Mouse (Mus musculus): ENCODE data around the gene Swi5.

Gene Swi5

DNA sequence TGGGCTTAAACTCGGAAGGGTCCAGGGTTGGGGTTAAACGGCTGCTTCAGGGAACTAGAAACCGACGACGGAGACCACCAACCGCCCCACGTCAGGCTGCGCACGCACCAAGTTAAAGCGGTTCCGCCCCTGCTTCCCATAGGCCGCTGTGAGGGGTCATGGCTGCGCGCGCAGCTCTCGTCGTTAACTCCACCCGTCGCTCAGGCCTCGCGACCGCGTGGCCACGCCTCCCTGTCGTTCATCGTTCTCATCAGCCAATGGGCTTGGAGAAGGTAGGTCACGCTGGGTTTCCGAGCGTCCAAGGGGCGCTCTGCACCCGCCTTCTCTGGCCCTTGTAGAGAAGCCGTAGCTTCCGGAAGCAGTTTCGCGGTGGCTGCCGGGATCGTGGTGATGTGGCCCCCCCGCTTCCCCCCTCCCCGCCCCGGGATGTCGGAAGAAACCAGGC, at the start of gene Swi5:
Gene Swi5, minus strand, starts transcription at position 153 of the 445 bp plus-strand sequence.
- DNase-seq (ENCODE audit: low read depth) = peak; percentile 100

DNA sequence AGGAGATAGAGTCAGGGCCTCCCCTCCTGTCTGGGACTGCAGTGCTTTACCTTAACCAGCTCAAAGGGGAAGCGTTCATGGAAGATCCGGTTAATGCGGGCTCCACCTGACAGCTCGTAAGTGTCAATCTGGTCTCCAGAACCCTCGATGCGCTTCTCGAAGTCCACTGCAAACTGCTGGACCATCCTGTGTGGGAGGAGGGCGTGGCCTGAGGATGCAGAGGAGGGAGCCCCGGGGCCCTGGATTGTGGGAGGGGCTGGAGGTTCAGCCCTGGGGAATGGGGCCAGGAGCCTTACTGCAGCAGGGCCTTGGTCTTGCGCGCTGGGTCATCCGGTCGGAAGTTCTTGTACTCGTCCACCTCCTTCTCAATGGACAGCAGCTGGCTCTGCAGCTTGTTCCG, 48.0 kb upstream of the Swi5 start:
- no peak for DNase-seq (ENCODE audit: low read depth)

DNA sequence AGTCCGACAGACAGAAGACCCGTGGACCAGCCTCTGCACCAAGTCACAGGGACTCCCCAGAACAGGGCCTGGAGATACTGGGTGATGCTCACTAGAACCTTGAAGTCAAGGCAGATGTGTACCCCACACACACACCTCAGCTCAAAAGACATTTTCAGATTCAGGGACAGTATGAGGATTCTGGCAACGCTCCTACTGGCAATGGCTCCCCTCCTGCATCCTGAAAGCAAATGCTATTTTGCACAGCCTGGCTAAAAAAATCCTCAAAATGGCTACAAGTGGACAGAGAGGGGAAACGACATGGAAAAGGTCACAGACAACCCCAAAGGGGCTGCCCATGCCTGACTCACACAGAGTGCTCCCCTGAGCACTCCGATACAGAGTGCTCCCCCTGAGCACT, 44.3 kb upstream of the Swi5 start:
- no peak for DNase-seq (ENCODE audit: low read depth)

DNA sequence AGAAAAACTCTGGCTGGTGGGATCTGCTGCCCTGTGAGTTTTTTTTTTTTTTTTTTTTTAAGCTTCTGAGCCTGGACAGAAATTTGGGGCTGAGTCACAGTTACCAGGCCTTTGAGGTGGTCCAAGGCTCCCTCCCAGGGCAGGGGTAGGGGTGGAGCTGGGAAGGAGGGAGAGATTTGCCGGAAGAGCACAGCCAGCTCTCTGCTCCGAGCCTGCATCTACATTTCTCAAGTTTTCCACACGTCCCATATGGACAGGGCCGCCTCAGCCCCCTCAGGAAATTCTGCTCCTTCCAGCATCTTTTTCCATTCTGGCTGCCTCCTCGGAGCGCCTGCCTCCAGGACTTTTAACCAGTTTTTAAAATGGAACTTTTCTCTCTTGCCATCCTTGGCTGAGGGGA, 41.7 kb upstream of the Swi5 start:
- no peak for DNase-seq (ENCODE audit: low read depth)

DNA sequence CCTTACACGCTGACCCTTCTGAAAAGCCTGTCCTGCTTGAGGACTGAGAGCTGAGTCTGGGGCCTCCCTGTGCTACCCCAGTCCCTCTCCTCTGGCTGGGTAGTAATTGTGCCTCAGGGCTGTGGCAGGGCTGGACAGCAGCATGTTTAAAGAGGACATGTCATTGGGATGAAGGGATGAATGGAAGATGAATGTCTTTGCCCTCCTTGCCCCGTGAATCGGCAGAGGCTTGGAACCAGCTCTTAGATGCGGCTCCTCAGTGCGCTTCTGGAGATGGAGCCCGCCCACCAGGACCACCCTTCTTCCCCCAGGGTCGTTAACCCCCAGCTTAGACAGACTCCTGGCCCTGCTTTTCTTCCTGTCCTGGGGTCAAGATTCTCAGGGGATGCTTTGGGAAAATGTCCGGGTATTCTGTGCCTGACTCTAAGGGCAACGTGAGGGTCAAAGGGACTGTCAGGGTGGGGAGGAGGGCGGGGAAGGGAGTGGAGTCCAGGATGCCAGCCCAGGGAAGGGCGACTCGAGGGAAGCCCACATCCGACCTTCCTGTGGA, 41.1 kb upstream of the Swi5 start:
- DNase-seq (ENCODE audit: low read depth) = no peak

DNA sequence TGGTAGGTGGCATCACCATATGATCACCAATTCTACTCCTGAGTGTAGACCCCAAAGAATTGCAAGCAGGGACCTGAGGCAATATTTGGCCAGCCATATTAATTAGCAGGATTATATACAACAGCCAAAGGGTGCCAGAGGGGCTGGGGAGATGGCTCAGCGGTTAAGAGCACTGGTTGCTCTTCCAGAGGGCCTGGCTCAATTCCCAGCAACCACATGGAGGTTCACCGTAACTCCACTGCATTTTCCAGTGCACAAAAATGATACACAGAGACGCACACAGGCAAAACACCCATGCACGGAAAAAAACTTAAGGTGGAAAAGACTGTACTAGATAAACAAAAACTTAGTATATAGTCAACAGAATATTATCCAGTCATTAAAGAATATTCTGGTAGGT, 39.3 kb upstream of the Swi5 start:
- DNase-seq (ENCODE audit: low read depth) = no peak

DNA sequence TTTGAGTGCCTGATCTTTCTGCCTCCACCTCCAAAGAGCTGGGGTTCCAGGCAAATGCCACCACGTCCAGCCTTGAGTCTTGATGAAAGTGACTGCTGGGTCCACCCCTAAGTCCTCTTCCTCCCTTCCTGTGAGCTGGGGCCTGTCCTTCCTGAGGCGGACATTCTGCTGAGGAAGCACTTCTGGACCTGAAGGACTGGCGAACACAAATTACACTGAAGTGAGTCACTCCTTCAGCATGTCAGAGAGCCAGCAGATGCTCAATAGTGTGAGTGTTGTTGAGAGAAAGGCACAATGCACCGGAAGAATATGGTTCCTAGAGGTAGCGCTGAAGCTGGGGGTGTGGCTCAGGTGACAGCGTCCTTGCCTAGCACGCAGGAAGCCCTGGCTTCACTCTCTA, 37.5 kb upstream of the Swi5 start:
- no peak for DNase-seq (ENCODE audit: low read depth)

DNA sequence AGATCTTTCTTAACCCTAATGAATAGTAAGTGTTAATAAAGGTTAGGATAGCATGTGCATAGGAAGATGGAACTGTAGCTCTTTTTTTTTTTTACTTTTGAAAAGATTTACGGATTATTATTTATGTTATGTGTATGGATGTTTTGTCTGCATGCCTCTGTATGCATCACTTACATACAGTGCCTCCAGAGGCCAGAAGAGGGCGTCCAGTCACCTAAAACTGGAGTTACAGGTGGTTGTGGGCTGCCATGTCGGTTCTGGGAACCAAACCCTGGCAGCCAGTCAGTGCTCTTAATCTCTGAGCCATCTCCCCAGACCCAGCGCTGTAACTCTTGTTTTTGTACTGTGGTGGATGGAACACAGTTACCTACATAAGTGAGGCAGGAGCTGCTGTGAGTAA, 36.4 kb upstream of the Swi5 start:
- no peak for DNase-seq (ENCODE audit: low read depth)

DNA sequence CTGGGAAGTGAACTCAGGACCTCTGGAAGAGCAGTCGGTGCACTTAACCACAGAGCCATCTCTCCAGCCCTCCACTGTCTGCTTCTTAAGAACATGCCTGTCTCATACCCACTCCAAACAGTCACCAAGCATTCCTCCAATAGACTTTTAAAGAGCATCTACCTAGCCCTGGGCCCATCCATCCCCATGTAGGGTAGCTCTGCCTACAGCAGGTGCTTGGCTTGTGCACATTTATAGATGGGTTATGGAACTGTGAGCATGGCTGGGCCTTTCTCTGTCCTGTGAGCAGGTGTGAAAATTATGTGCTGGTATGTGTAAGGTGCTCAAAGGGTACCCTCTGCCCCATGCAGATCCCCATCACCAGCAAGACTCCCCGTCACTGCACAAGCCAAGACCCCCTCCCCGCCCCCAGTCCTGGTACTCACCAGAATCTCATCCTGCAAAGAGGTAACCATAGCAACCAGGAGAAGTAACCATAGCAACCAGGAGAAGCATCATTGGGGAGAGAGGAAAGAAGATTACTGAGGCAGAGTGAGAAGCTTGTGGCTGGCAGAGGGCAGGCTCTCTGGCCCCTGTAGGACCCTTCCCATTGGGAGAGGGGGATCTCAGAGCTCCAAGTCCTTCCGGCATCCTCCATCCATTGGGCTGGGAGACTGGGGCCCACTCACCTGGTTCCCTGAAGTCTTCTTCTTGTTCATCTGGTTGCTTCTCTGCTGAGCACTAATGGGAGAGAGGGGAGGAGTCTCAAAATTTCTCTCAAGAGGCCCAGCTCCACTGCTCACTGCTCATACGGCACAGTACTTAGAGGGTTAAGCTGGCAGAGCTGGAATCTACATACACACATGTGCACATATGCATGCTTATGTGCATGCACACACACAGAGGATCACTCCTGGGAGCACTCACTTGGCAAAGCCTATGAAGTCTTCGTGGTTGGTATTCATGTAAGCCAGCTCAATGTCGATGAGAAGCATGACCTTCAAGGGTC, 35.2 kb upstream of the Swi5 start:
- no peak for DNase-seq (ENCODE audit: low read depth)

DNA sequence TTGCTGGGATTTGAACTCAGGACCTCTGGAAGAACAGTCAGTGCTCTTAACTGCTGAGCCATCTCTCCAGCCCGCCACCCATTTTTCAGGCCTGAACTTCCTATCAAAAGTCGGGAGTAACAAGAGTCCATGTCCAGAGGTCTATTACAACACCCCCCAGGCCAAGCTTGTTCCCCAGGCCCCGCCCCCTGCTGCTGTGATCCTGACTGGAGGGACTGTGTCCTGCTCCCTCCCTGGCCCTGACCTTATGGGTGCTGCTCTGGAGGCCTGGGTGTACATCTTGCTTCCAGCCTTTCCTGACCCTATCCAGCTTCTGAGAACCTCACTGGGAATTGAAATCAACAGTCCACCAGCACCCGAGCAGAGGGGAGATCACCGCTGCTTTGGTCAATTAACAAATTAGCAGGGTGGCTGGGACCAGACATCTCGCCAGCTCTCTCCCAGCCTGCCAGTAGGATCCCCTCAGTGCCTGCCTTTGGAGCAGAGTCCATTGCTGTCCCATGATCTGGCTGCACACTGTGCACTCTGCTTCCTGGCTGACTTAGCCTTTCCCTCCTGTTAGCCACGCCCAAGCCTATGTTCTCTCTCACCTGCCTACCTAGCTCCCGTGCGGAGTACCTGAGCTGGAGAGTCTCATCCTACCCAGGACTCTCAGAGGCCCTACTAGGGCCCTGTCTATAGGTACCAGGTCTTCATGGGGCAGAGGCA, 33.9 kb upstream of the Swi5 start:
- no peak for DNase-seq (ENCODE audit: low read depth)

DNA sequence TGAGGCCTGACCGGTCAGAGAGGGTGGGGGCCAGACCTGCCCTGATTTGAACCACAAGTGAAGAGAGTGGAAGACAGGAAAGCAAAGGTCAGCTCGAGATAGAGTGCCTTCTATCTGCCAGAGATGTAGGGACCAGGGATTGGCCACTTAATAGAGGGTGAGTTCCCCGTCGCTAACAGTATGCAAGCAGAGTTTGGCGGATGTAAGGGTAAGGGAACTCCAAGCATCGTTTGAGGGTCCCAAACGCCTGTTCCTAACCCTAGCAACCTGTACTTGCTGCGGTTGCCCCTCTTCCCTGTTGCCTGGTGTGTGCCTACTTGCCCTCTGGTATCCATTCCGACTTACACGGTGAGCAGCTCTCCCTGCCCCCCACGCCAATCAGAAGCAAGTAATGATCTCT, 32.8 kb upstream of the Swi5 start:
- DNase-seq (ENCODE audit: low read depth) = no peak

DNA sequence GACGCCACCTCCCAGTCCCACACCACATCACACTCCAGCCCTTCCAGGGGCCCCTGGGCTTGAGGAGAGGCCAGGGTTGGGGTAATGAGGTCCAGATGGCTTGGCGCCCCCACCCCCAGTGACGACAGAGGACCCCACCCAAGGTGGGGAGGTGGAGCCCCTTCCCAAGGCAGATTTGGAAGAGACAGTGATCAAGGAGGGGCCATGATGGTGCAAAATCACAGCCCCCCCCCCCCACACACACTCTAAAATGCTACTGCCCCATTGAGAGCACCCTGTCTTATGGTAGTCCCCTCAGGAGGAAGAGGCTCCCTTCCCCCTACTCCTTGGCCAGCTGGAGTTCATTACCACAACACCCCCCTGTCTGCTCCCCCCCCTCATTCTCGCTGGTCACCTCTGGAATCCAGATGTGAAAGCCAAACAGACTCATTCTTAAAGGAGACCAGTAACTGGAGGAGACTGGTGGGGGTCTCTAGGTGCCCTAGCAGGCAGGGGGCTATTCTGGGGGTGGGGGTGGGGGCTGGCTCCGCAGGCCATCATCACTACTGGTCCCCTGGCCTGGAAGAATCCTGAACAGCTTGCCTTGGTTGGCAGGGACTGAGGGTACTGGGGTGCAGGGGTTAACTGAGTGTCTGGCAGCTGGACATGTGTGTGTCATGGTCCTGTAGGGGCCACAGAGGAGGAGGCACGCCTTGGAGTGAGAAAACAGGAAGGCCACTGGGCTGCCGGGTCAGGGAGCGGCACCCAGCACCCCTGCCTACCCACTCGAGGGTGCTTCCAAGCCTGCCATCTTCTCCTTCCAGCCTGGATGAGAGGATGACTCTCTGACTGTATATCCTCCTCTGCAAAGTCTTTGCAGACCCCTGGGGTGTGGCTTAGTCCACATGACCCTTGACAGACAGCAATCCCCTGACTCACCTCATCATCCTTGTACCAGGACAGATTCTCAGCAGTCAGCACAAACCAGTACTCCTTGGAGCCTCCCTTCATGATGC, 32.0 kb upstream of the Swi5 start:
- DNase-seq (ENCODE audit: low read depth) = no peak

DNA sequence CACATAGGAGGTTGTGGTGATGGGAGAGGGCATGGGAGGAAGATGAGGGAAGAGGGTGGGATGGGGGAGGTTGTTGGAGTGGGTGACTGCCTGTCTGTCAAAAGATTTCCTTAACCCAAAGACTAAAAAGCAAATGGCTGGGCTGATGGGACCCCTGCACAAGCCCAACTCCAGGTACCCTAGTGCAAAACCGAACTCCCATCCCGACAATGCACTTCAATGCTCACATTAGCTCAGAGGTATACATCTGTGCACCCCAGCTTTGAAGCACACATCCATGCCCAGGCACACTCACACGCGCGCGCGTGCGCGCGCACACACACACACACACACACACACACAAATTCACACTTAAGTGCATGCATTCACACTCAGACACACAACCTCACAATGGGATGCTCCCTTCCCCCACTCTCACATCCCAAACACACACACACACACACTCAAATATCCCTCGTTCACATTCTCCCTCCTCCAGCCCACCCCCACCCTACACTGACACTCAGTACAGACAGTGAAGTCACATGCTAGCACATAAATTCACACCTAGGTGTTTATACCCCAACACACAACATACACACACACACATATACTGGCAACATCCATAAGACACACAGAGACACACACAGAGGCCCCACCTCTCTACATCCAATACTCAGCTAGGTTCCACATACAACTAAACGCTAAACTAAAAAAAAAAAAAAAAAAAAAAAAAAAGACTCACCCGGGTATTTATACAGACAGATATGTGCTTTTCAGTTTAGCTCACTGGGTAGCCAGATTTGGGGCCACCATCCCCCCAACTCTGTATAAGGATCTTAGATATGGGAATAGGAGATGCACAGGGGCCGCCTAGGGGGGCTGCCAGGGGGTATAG, 31.1 kb upstream of the Swi5 start:
- DNase-seq (ENCODE audit: low read depth) = no peak

DNA sequence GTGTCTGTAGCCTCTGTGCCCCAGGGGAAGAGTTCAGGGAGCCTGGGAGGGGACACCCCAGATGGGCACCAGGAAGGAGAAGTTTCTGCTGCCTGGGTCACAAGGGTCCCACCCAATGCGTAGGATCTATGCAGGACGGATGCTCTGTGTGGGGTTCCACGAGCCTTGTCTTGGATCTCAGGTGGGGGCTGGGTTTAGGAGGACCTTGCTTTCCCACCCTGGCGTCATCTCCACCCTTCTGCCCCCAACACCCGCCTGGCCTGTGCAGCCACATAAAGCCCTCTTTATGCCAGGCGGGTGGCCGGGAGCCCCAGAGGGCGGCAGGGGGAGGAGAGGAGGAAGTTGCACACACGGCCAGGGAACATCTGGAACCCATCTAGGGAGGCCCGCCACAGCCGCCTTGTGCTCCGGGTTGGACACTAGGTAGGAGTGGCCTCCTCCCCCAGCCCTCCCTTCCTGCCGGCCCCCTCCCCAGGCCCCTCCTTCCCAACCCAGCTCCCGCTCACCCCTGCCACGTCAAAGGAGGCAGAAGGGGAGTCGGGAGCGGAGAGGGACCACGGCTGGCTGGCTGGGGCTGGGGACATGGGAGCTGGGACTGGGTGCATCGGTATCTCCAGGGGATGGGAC, 30.0 kb upstream of the Swi5 start:
- DNase-seq (ENCODE audit: low read depth) = no peak

DNA sequence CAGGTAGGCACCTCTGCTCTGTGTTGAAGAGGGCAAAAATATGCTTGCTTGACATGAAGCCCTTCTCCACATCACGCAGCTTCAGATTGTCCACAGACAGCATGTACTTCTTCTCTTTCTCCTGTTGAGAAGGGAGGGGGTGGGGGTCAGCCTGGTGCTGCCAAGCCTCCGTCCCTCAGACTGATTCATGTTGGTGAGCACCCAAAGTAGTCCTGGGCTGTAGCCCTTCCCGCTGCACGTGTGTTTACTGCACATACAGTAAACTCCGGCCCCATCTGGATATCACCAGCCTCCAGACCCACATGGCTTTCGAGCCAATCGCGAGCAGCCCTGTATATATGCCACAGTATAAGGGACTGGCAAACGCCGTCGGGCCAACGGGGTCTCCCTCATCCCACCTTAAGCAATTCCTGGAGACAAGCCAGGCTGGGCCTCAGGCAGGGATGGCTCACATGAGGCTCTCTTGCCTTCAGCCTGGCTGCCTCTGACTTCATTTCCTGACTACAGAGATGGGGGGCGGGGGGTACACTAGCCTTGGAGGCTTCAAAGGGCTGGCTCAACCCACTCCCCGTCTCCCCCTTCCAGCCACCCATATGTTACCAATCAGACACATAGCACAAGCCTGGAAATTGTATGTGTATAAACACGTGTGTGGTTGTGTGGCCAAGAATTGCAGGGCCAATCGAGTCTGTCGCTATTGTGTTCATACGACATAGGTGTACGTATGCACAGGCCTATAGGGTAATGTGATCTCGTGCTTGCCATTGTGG, 29.2 kb upstream of the Swi5 start:
- no peak for DNase-seq (ENCODE audit: low read depth)

DNA sequence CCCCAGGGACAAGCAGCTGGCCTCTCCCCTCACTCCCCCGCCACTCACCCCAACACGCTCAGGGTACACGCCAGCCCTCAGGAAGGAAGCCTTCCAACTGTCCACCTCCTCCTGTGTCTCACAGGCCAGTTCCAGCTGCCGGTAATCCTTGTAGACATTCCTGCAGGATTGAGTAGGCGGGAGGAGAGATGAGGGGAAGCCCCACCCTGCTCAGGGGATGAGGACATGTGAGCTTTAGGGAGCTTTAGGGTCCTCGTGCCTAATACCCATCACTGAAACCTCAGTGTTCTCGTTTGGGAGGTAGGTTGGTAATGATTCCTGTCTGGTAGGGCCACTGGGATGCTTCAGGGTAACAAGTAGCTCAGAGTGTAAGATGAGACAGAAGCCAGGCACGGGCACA, 27.9 kb upstream of the Swi5 start:
- DNase-seq (ENCODE audit: low read depth) = no peak

DNA sequence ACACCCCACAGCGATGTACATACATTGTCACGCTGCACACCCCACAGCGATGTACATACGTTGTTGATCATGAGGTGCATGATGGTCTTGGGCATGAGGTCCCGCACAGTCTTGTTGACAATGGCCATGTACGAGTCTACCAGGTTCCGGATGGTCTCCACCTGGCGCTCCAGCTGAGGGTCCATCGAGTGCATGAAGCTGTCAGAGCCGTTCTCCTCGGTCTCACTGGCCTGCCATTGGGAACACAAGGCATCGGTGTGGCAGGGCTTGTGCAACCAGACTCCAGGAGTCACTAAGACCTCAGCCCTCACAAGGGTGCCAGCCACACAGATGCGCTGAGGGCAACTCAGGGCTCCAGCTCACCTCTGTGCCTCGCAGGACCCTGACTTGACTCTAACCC, 27.0 kb upstream of the Swi5 start:
- no peak for DNase-seq (ENCODE audit: low read depth)

DNA sequence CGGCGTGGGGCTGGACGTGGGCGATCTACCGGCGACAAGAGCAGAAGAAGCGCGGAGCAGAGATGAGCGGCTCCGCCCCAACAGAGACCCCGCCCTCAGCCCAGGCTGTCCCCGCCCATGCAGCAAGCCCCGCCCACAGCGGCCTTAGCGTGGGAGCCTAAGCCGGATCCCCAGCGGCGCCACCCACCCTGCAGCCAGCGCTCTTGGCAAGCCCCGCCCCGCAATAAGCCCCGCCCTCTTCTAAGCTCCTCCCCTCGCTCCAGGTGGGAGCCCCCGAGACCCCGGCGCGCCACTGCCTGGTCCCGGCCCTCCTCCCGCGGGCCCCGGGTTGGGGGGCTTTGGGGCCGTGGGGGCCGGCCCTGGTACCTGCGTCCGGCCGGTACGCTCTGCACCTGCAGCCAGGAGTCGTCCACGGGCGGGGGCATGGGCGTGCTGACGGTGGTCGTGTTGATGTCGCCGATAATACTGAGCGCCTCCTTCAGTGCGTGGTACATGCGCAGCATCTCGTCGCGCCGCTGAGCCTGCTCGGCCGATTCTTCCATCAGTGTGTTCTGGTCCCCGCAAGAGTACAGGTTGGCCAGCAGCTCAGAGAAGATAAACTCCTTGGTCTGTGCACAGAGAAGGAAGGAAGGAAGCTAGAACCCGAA, 24.6 kb upstream of the Swi5 start:
- DNase-seq (ENCODE audit: low read depth) = peak; percentile 72
